Mouse (Mus musculus): ENCODE measurements at regions not wholly inside any gene's neighbourhood (a gene's known extent, or its start where the extent isn't known, plus 50 kb on each side); places are given as distances from the start of the nearest gene placed in this dataset.

DNA sequence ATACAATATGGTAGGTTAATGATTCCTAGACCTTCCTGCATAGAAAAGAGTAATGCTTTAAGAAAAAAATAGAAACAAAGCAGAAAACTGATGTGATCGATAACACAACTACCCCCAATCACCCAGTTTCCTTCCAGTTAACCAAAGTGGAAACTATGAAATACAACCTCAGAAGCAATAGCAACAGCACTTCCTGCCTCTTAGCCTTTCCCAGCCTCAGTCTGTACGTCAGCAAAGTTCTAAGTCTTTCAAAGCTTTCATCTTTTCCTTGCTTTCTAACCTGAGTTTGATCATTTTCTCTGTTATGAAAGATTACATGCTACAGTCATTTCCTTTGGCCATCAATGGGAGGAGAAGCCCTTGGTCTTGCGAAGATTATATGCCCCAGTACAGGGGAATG, 355.9 kb upstream of the Cblb start:
- DNase-seq (ENCODE audit: low spot score in 2 of 2) = no peak

DNA sequence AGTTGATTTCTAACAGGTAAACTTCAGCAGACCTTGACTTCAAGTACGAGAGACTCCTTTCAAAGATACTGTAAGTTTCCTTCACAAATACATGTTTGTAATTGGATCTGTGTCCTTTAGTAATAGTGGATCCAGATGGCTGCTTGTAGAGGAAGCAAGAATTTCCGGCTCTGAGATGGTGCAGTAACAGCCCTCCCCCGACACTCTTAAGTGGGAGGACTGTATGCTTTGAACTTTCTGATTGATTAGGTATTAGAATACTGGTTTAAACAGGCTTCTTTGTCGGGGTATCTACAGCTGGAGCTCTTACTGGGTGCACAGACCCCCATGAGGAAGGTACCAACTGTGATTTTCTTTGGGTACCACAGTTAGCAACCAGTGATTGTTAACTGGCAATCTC, 355.0 kb upstream of the Cblb start:
- no peak for DNase-seq (ENCODE audit: low spot score in 2 of 2)

DNA sequence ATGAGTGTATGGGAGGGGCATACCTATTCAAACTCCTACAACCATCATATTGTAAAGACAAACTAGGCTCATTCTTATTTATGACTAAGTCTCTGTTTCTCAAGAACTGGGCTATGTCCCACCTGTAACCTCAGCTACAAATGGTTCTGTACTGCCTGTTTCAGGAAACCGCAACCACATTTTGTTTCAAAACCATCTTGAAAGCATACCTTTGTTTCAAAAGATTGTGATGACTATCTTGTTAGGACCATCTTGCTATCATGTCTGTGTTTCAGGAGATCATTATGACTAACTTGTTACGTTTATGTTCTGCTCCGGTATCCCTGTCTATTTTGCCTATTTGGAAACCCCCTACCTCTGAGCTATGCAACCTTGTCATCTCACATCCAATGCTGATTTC, 340.2 kb upstream of the Cblb start:
- no peak for DNase-seq (ENCODE audit: low spot score in 2 of 2)

- no peak for DNase-seq (ENCODE audit: low spot score in 2 of 2)
These were observed 326.0 kb upstream of the Cblb start for GRCm38 (mm10) chr16:51705026-51705425.

- no peak for DNase-seq (ENCODE audit: low spot score in 2 of 2)
These were observed 312.3 kb upstream of the Cblb start for GRCm38 (mm10) chr16:51718695-51719094.

DNA sequence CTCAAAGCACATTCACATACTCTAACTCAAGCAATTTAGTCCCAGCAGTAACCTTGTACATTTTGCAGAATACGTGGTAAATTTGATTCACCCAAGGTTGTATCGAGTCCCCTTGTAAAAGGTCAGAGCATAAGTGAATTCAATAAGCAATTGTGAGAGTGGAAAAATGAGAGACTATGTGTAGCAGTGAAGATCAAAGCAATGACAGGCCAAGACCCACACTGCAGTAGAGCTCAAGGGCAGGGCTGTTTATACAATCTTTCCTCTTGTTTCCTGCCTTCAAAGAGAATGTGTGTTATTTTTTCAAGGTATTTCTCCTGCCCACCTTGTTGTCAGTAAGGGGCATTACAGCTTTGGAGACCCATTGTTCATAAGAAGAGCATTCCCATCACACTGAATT, 311.4 kb upstream of the Cblb start:
- no peak for DNase-seq (ENCODE audit: low spot score in 2 of 2)

GRCm38 (mm10) chr16:51722682-51723081, 308.3 kb upstream of the Cblb start:
- DNase-seq (ENCODE audit: low spot score in 2 of 2) = no peak

DNA sequence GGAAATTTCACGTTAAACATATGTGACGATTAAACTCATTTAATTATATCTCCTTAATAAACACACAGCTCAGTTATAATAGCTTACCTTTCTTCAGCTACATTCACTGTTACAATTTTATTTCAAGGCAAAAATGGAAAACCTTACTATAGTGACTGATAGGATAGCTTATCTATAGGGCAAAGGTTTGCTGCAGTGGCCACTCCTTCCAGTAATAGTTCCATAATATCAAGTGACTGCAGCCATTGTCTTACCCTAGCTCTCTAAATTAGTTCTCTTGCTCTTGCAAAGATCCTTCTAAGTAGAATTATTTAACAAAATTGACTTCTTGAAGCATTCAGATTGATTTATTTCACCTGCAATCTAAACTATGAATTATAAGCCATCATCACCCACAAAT, 289.1 kb upstream of the Cblb start:
- DNase-seq (ENCODE audit: low spot score in 2 of 2) = no peak

DNA sequence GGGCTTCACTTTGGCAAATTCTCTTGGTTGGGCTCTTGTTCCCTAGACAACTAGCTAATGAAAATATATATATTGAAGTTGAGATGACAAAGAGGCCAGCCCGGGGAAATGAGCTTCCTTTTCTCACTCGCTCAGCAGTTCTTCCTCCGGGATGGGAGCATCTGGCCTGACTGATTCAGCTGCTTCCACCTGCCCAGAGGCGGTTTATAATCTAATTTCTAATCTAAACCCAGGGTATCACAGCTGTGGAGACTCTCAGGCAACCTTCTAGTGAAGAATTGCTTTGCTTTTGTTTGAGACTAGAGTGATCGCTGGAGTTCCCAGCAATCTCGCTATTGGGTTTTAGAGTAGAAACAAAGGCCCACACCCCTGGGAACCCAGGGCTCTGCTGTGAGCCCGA, 279.1 kb upstream of the Cblb start:
- DNase-seq (ENCODE audit: low spot score in 2 of 2) = no peak

DNA sequence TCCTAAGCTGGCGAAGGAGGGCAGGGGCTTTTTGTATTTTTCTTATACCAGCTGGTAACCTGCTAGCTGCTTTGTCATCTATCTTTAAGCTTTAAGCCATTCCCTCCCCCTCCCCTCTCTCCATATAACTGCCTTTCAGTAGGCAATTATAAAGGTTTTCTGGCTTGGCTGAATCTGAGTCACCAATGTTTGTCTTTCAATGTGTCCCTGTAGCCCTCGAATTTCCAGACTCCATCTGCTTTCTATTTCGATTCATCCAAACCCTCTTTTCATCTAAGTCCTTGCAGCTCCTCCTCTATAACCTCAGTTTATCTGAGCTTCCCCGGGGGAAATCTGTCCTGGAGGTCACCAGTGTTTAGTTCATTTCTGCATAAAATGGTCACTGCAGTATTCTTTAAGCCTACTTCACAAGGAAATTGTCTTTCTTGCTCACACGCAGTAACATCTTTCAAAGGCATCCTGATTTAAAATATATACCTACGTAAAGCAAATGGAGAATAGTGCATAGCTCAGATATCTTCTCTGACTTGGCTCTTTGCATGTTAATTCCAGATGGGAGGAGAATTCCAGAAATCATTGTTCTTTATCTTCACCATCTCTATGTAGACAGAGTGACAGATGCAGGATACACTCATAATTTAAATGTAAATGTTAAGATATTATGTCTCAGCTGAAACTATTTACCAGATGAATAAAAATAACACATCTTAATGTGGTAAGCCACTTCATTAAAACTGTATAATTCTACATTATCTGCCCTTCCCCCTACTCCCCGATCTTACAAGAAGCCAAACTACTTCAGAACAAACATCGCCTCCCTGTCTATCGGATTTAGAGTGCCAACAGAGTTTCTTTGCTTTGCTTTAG, 272.4 kb upstream of the Cblb start:
- no peak for DNase-seq (ENCODE audit: low spot score in 2 of 2)

GRCm38 (mm10) chr16:51759228-51759647, 271.8 kb upstream of the Cblb start:
- peak in 1 of 2 experiments; percentile 21 for DNase-seq (ENCODE audit: low spot score in 2 of 2)

DNA sequence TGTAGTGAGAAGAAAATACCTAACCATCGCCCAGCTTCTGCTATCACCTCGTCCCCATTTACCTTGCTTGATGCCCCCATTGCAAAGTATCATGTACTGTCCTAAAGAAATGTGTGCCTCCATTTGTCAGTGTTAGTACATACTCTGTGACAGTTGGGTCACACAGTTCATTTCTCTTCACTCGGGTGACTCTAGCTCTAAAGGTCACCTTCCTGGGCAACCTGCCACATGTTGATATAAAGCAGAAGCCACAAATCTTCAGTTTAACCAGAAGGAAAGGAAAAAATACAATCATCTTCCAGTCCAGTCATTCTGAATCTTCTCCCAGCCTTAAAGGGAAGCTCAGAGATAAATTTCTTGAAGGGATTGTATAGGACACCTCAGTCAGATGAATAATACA, 263.5 kb upstream of the Cblb start:
- DNase-seq (ENCODE audit: low spot score in 2 of 2) = no peak

- no peak for DNase-seq (ENCODE audit: low spot score in 2 of 2)
These were observed 252.1 kb upstream of the Cblb start for GRCm38 (mm10) chr16:51778920-51779319.

GRCm38 (mm10) chr16:51795003-51795402, 236.0 kb upstream of the Cblb start:
- no peak for DNase-seq (ENCODE audit: low spot score in 2 of 2)

GRCm38 (mm10) chr16:51807323-51807722, 223.7 kb upstream of the Cblb start:
- no peak for DNase-seq (ENCODE audit: low spot score in 2 of 2)

DNA sequence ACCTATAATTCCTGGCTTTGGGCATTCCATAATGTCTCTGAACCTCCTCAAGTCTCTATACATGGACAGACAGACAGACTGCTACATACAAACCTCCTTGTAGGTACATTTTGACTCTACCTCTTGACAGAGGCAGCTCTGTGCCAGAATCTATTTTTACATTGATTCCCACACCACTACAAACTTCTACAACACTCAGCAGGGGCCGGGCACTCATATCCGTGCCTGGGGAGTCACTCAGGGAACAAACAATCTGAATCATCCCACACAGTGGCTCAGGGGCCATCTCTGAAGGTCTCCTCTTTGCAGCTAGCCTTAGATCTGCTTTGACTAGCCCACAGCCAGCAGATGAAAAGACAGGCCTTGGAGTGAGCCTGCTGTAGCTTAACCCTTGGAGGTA, 221.9 kb upstream of the Cblb start:
- no peak for DNase-seq (ENCODE audit: low spot score in 2 of 2)

DNA sequence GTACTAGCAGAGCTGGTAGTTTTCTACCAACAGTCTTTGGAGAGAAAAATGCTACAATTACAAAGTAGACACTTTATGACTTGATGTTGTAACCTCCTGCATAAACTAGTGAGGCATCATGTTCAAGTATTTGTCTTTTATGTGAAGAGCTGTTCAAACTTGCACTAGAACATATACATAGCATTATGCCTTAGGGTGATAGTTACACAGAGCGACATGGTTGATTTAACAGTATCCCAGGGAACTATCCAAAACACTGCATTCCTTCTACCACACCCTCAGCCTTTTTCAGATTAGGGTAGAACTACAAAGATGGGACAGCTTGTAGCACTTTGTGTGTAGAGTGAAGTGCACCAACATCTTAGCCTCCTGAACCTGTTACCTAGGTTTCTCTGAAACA, 220.0 kb upstream of the Cblb start:
- no peak for DNase-seq (ENCODE audit: low spot score in 2 of 2)

GRCm38 (mm10) chr16:51842770-51843169, 188.3 kb upstream of the Cblb start:
- DNase-seq (ENCODE audit: low spot score in 2 of 2) = no peak

DNA sequence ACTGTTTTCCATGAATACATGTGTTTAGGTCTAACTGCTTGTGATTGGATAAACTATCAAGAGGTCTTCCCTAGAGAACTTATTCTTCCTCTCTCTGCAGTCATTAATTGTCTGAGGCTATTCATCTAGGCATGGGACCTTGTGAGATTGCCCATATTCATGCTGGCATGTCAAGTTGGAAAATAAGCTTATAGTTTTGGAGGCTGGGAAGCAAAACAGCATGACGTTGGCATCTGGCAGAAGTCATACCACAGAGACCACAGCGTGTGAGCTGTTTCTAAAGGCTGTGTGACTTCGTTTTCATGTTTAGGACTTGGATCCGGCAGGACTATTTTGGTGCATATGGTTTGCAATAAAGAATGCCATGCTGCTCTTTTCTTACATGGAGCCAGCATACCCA, 185.5 kb upstream of the Cblb start:
- no peak for DNase-seq (ENCODE audit: low spot score in 2 of 2)

GRCm38 (mm10) chr16:51880711-51881110, 150.3 kb upstream of the Cblb start:
- no peak for DNase-seq (ENCODE audit: low spot score in 2 of 2)

DNA sequence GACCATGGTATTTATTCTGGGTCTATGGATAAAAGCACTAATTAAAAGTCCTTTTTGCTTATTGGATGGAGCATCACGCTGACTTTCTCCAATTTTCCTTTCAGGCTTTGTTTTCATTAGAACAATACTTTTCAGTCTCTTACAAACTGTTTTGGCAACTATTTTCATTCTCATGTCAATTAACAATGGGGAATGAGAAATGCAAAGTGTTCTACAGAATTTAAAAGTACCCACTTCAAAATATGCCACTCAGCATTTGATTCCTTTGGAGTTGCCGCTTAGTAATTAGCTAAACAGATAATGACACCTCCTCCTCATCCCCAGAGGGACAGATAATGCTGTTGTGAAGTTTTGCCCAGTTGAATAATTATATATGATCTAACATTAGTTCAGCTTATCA, 149.9 kb upstream of the Cblb start:
- no peak for DNase-seq (ENCODE audit: low spot score in 2 of 2)

- DNase-seq (ENCODE audit: low spot score in 2 of 2) = no peak
These were observed 147.2 kb upstream of the Cblb start for GRCm38 (mm10) chr16:51883813-51884212.

- no peak for DNase-seq (ENCODE audit: low spot score in 2 of 2)
These were observed 143.5 kb upstream of the Cblb start for GRCm38 (mm10) chr16:51887496-51887895.
